Mouse (Mus musculus) hindbrain, embryonic 16.5 days (tissue): ENCODE measurements around the gene AC140267.1. TPM values are rescaled to one million over a fixed set of nuclear protein-coding genes. Genes with fewer than 3 reads are reported as not detected.
A peak's percentile ranks its signal among the peaks of the same experiment; 100 is the strongest.

Experiments used
- ATAC-seq: fragments of 200-750 bp; cut with Nextera tagmentation; 2 replicates; pipeline ENCODE4 v1.8.0; 2017; ENCODE audit warnings: moderate TSS enrichment, moderate library complexity
- H3K27ac ChIP-seq: fragments of 300-500 bp; sonication (generic); 2 replicates; pipeline ENCODE4 v1.5.1; 2014; ENCODE audit warnings: low read depth, mild to moderate bottlenecking, control low read depth, low read length, moderate library complexity
- H3K27me3 ChIP-seq: fragments of 300-500 bp; sonication (generic); replicated peaks from 2 replicates; pipeline ENCODE4 v1.6.1; 2014; ENCODE audit warnings: low read length; ENCODE audit not compliant: control insufficient read depth, insufficient read depth
- H3K36me3 ChIP-seq: fragments of 300-500 bp; sonication (generic); 2 replicates; pipeline ENCODE4 v1.6.1; 2014; ENCODE audit warnings: mild to moderate bottlenecking, low read length, moderate library complexity, mixed read lengths; ENCODE audit not compliant: control insufficient read depth, insufficient read depth
- H3K4me1 ChIP-seq: fragments of 300-500 bp; sonication (generic); 2 replicates; pipeline ENCODE4 v1.6.1; 2014; ENCODE audit warnings: low read depth, low read length; ENCODE audit not compliant: control insufficient read depth, insufficient read depth
- H3K4me2 ChIP-seq: fragments of 300-500 bp; sonication (generic); 2 replicates; pipeline ENCODE4 v1.6.1; 2014; ENCODE audit warnings: mild to moderate bottlenecking, low read length, control low read depth, moderate library complexity
- H3K4me3 ChIP-seq: fragments of 300-500 bp; sonication (generic); 2 replicates; pipeline ENCODE4 v1.5.1; 2014; ENCODE audit warnings: mild to moderate bottlenecking, low read length, control low read depth, moderate library complexity
- H3K9ac ChIP-seq: fragments of 300-500 bp; sonication (generic); 2 replicates; pipeline ENCODE4 v1.6.1; 2014; ENCODE audit warnings: low read depth, mild to moderate bottlenecking, control low read depth, low read length, moderate library complexity
- H3K9me3 ChIP-seq: fragments of 300-500 bp; sonication (generic); 2 replicates; pipeline ENCODE4 v1.6.1; 2014; ENCODE audit warnings: mild to moderate bottlenecking, low read length, moderate library complexity; ENCODE audit not compliant: control insufficient read depth
- WGBS: fragments of 180-500 bp; shearing (Covaris S2); extraction: QIAGEN DNeasy Blood & Tissue Kit; methylation state at CpG from one replicate; pipeline ENCODE4 v1.1.7; 2014; 5-methylcytosine and 5-hydroxymethylcytosine counted together
- polyA plus RNA-seq: library from polyadenylated mRNA; unstranded; fragments of >200 nt; fragmentation: Nextera tagmentation; extraction: Ambion mirVana; gene quantifications from 2 replicates; pipeline ENCODE4 v1.2.1, GENCODE M21; 2015

AC140267.1 gene
- polyA plus RNA-seq: 4.9 TPM in 1 of 2 replicates, not detected in the other

GRCm38 (mm10) chr15:80235535-80235934 is at the start of gene AC140267.1:
TSS of gene AC140267.1 (plus strand) at chr15:80235835.
- no peaks in the 10 kb centered on the region for H3K9me3 ChIP-seq
- no peaks in the 10 kb centered on the region for H3K27me3 ChIP-seq
- peaks cover 11% of the 10 kb centered on the region for H3K36me3 ChIP-seq
- peak within 1 kb of the TSS; percentile 87 for H3K9ac ChIP-seq
- WGBS: 97% methylated on average over 9 of the region's 9 CpGs
- H3K27ac ChIP-seq: no peak within 1 kb of the TSS
- ATAC-seq: no peak
- peak within 1 kb of the TSS; percentile 95 for H3K4me3 ChIP-seq
- peaks cover 14% of the 10 kb centered on the region for H3K4me1 ChIP-seq
- H3K4me2 ChIP-seq: peak within 1 kb of the TSS; percentile 95

GRCm38 (mm10) chr15:80188927-80189326 is 46.7 kb upstream of the AC140267.1 start:
- Histone ChIP-seq H3K4me2 (no peak overlapping the region), H3K4me1 (peaks cover 9% of the 10 kb centered on the region), H3K9ac (no peak overlapping the region), H3K36me3 (no peaks in the 10 kb centered on the region), H3K27ac (no peak overlapping the region), H3K9me3 (no peaks in the 10 kb centered on the region), H3K27me3 (no peaks in the 10 kb centered on the region), H3K4me3 (no peak overlapping the region)
- no peak for ATAC-seq
- WGBS: 85% methylated on average over 5 of the region's 5 CpGs

GRCm38 (mm10) chr15:80190075-80190474 is 45.6 kb upstream of the AC140267.1 start:
- no peak overlapping the region for H3K9ac ChIP-seq
- no peak overlapping the region for H3K4me3 ChIP-seq
- peaks cover 11% of the 10 kb centered on the region for H3K4me1 ChIP-seq
- ATAC-seq: no peak
- H3K4me2 ChIP-seq: no peak overlapping the region
- H3K36me3 ChIP-seq: no peaks in the 10 kb centered on the region
- no peaks in the 10 kb centered on the region for H3K27me3 ChIP-seq
- no peaks in the 10 kb centered on the region for H3K9me3 ChIP-seq
- WGBS: 81% methylated on average over 4 of the region's 4 CpGs
- H3K27ac ChIP-seq: no peak overlapping the region

- no peaks in the 10 kb centered on the region for H3K36me3 ChIP-seq
- H3K4me3 ChIP-seq: no peak overlapping the region
- no peak for ATAC-seq
- H3K9me3 ChIP-seq: no peaks in the 10 kb centered on the region
- WGBS: 71% methylated on average over 8 of the region's 8 CpGs
- H3K27ac ChIP-seq: no peak overlapping the region
- H3K4me1 ChIP-seq: peaks cover 11% of the 10 kb centered on the region
- H3K27me3 ChIP-seq: no peaks in the 10 kb centered on the region
- H3K9ac ChIP-seq: no peak overlapping the region
- H3K4me2 ChIP-seq: no peak overlapping the region
Measured at GRCm38 (mm10) chr15:80191585-80192245, 43.9 kb upstream of the AC140267.1 start.

- 85% methylated on average over 6 of the region's 6 CpGs for WGBS
- H3K9ac ChIP-seq: no peak overlapping the region
- no peaks in the 10 kb centered on the region for H3K36me3 ChIP-seq
- no peak for ATAC-seq
- peaks cover 11% of the 10 kb centered on the region for H3K4me1 ChIP-seq
- H3K27me3 ChIP-seq: no peaks in the 10 kb centered on the region
- H3K27ac ChIP-seq: no peak overlapping the region
- no peak overlapping the region for H3K4me2 ChIP-seq
- H3K4me3 ChIP-seq: no peak overlapping the region
- H3K9me3 ChIP-seq: no peaks in the 10 kb centered on the region
Measured at GRCm38 (mm10) chr15:80192246-80192585, 43.4 kb upstream of the AC140267.1 start.

GRCm38 (mm10) chr15:80192847-80193246 is 42.8 kb upstream of the AC140267.1 start:
- no peaks in the 10 kb centered on the region for H3K9me3 ChIP-seq
- ATAC-seq: no peak
- H3K9ac ChIP-seq: no peak overlapping the region
- H3K4me3 ChIP-seq: no peak overlapping the region
- no peak overlapping the region for H3K4me2 ChIP-seq
- WGBS: 91% methylated on average over 7 of the region's 7 CpGs
- H3K27ac ChIP-seq: no peak overlapping the region
- no peaks in the 10 kb centered on the region for H3K27me3 ChIP-seq
- no peaks in the 10 kb centered on the region for H3K36me3 ChIP-seq
- H3K4me1 ChIP-seq: peaks cover 11% of the 10 kb centered on the region

- no peak overlapping the region for H3K27ac ChIP-seq
- H3K9ac ChIP-seq: no peak overlapping the region
- no peak for ATAC-seq
- H3K4me3 ChIP-seq: no peak overlapping the region
- no peaks in the 10 kb centered on the region for H3K36me3 ChIP-seq
- H3K4me1 ChIP-seq: no peaks in the 10 kb centered on the region
- no peak overlapping the region for H3K4me2 ChIP-seq
- H3K9me3 ChIP-seq: no peaks in the 10 kb centered on the region
- no peaks in the 10 kb centered on the region for H3K27me3 ChIP-seq
- 63% methylated on average over 2 of the region's 2 CpGs for WGBS
Measured at GRCm38 (mm10) chr15:80199556-80199955, 36.1 kb upstream of the AC140267.1 start.

- no peak overlapping the region for H3K4me2 ChIP-seq
- no peaks in the 10 kb centered on the region for H3K4me1 ChIP-seq
- no peak overlapping the region for H3K4me3 ChIP-seq
- 74% methylated on average over 6 of the region's 6 CpGs for WGBS
- no peak for ATAC-seq
- no peaks in the 10 kb centered on the region for H3K27me3 ChIP-seq
- no peak overlapping the region for H3K9ac ChIP-seq
- no peaks in the 10 kb centered on the region for H3K9me3 ChIP-seq
- H3K36me3 ChIP-seq: no peaks in the 10 kb centered on the region
- H3K27ac ChIP-seq: no peak overlapping the region
Measured at GRCm38 (mm10) chr15:80202111-80202775, 33.4 kb upstream of the AC140267.1 start.

GRCm38 (mm10) chr15:80203406-80203805 is 32.2 kb upstream of the AC140267.1 start:
- Histone ChIP-seq H3K9ac (no peak overlapping the region), H3K27ac (no peak overlapping the region), H3K4me1 (no peaks in the 10 kb centered on the region), H3K27me3 (no peaks in the 10 kb centered on the region), H3K9me3 (no peaks in the 10 kb centered on the region), H3K36me3 (no peaks in the 10 kb centered on the region), H3K4me2 (no peak overlapping the region), H3K4me3 (no peak overlapping the region)
- ATAC-seq: no peak
- WGBS: 43% methylated on average over 4 of the region's 4 CpGs
